Mouse (Mus musculus) gastrocnemius, adult 18-20 months (tissue): ENCODE measurements around the gene Dcakd. TPM values are rescaled to one million over a fixed set of nuclear protein-coding genes. Genes with fewer than 3 reads are reported as not detected.

Experiments
- DNase-seq: peaks from one replicate; pipeline ENCODE4 v3.0.0; 2021; ENCODE audit warnings: low spot score
- total RNA-seq, 2 experiments: library from RNA; stranded (reverse); gene quantifications; 2 replicates each; pipeline ENCODE4 v1.2.3; 2021

The Dcakd gene
- total RNA-seq, 2 experiments from 2014 or later = 15.2 to 20.3 TPM

DNA sequence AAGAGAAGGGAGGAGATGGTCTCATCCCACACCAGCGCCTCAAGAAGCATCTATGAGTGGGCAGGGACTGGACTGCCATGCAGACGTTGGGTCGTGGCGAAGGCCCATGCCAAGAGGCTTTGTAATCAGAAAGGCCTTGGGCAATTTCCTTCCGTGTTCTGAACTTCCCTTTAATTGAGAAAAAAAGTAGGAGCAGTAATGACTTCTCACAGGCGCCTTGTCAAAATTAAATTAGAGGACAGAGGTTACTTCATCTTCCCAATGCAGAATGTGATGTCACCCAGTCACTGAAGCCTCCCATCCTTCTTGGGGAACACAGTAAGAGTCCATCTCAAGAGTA is 21.2 kb downstream of the Dcakd start:
- DNase-seq = peak; percentile 43

DNA sequence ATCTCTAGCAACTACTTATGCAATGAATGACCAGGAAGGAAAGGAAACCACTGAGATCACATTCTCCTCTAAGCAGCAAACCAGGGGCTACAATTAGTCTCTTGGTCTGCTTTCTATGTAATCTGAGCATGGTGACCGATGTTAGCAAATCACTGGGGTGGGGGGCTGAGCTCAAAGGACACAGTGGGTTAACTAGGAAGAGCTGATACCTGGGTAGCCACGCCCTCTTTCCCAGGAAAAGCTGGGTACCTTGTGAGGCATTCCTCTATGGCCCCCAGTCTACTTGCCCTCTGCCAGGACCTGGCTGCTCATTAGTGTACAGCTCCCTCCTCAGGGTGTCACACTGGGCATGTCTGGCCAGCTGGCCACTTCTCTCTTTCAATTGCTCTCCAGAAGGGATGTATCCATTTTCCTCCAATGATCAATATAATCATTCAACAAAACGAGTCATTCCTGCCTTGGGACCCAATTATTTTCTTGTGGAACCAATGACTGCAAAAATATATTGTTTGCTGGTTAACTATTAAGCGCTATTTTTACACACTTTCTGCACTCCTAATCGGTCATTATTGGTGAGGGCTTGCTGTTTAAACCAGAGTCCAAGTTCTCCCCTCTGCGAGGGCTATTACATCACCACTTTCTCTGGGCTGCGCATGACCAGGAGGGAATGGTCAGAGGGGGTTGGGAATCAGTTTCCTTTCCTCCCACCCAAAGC is 21.7 kb downstream of the Dcakd start:
- DNase-seq = no peak

DNA sequence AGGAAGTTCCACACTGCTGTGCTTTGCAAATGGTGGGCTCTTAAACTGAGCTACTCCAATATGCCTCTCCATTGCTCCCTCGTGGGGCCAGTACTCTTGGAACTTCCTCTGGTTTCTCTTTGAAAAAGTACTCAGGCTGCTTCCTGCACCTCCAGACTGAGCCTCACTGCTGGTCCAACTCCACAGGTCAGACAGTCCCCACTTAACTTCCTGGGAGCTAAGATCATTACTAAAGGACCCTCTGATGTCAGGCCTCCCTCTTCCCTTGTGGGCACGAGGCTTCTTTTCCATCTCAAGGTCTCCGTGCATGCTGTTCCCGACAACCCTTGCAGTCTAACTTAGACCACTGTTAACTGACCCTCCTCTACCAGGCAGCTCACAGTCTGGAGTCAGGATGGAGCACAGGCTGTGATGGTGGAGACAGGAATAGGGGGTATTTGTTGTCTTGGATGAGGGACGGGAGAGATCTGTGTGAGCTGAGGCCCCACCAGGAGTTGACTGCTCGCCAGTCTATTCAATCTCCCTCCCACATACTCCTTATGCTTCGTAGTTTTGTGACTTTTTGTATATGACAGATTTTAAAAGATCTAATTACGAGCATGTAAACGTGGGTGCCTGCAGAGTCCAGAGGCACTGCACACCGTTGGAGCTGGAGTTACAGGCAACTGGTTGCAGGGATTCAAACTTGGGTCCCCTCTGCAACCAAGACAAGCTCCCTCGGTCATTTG is 22.7 kb downstream of the Dcakd start:
- no peak for DNase-seq

DNA sequence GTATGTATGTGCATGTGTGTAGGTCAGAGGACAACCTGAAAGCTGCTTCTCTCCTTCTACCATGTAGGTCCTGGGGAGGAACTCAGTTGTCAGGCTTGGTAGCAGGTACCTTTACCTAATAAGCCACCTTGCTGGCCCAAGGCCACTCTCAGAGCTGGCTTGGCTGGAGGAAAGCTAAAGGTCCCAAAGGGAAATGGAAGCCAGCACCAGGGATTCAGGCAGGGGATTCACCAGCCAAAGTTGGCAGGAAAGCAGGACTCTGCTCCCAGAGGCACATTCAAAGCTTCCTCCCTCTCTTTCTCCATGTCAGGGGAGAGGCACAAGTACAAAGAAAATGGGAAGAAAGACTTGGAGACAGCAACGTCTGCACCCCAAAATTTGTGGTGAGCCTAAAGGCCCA is 23.3 kb downstream of the Dcakd start:
- no peak for DNase-seq

DNA sequence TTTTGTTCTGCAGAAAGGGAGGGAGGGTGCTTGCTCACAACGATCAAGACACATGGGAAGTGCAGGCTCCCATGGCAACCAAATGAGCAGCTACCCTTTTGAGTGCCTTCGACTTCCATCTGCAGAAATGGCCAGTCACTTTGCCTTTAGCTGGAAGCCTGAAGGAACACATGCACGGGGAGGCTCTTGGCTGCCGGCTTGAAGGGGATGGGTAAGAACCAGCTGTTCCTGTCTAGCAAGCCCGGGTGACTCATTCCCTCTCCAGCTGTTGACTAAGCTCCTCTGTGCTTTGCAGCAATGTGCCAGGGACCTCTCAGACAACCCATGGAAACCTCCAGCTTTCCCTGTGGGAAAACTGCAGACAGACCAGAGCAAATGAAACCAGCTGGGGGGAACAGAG is 24.9 kb downstream of the Dcakd start:
- peak; percentile 85 for DNase-seq

DNA sequence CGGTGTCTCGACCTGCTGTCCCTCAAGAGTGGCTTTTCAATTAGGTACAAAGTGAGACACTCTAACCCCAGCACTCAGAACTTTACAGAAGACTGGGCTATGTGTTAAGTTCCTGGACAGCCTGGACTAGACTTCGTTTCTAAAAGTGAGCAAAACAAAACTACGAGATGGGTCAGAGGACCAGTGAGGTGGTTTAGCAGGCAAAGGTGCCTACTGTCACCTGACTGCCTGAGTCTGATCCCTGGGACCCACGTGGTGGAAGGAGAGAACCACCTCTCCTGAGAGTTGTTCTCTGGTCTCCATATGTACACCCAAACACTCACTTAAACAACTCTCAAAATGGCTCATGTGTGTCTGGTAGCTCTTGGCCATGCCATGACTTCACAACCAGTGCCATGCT is 27.1 kb downstream of the Dcakd start:
- no peak for DNase-seq

DNA sequence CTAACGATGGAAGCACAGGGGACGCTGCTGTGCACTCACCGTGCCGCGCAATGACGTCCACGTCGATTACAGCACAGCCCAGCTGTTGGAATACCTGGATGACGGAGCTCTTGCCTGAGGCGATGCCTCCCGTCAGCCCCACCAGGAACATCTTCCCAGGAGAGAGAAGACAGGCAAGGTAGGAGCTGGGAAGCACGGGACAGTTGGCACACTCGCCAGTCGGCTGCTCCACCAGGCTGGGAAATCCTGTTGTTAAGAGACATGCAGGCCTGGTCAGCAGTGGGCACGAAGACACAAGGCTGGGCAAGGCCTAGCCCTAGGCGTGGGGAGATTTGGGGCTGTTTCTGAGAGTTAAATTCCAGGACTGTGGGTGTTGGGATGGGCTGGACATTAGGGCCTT is 28.0 kb downstream of the Dcakd start:
- DNase-seq = no peak

DNA sequence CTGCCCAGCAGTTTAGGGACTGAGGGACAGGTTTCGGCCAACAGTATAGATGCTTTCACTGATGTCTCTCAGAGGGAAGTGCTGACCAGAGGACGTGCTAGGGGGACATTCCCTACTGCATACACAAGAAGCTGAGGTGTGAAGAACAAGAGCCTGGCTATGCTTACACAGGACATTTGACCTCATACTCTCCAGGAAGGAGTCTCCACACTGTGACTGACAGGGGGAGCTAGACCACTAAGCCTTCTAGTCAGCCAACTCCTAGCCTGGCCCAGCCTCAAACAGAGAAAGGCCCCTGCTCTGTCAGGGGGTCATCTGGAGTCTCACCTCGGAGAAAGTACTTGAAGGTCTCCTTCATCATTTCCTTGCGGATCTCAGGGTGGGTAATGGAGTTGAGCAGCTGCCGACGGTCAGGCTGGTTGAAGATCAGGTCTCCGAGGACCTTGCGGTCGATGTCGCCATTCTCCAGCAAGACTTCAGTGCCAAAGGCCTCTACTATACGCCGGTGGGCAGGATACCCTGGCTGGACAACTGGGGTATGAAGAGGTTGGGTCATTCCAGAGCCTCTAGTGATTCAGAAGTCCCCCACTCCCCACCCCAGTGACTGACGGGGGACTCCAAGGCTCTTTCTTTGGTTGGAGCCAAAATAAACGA is 28.7 kb downstream of the Dcakd start:
- no peak for DNase-seq

DNA sequence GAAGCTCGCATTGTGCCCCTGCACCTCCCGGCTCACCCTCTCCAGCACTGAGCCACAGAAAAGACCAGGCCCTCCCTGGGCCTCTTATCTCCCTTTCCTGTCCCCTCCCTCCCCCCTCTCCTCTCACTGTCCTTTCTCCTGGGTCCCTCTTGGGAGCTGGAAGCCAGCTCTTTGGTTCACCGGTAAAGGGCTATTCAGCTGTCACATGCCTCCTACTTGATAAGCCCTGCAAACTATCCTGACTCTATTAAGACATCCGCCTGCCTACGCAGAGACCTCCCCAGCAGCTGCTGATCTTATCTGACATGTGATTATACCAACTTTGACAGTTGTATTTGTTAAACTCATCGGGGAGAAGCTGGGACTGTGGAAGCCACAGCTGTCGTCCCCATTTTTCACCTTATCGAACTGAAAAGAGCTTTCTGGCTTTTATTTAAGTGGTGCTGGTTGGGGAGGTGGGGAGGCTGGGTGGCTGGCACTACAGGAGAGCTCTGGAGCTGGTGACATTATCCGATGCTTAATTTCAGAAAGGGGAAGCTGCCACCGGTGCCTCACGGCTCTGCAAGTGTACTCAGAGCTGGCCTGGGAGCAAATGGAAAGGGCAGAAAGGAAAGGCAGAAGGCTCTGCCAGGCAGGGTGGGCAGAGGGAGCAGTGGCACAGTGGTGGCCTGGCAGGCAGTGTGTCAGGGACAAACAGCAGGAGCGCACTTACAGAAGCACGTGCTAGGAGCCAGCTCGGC is 29.4 kb downstream of the Dcakd start:
- DNase-seq = no peak

DNA sequence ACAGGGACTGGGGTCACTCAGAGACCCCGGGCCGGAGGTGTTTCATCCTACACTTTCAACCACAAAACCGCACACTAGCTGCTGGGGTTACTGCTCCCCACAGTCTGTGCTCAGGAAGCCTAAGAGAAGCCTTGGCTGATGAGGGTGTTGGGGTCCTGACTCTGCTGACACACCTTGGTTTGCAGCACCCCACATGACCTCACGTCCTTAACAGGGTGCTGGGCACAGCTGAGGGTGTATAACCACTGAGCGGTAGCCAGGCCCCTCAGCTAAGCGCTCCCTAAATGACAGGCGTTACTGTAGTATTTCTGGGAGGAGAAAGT is 29.9 kb downstream of the Dcakd start:
- no peak for DNase-seq

DNA sequence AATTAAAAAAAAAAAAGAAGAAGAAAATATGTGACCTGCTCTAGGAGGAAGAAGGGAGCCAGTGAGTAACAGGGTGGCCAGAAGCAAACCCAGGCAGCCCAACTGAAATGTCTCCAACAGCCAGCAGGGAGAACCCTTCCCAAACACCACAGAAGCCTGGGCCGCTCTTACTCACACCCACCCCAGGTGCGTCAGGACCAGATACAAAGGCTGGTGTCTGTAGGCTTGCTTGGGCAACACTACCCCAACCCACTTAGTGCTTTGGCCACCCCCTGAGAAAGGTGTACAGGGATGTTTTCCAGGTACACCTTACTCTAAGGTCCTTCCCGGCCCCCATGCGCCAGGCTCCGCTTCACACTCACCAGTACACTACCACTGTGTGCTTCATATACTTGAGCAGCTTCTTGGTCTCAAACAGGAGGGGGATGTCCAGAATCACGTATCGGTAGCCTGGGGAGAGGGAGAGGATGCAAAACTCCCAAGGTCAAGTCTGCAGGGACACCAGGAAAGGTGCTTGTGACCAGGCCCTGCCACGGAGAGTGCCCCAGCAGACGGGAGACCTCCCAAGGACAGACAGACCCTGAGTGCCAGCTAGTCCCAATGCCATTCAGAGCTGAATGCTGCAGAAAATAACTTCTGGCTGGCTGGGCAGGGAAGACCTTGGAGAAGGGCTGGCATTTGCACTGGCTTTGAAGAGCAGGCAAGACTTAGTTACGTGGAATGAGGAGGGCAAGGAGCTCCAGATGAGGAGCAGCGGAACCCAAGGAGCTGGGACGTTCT is 31.0 kb downstream of the Dcakd start:
- no peak for DNase-seq

DNA sequence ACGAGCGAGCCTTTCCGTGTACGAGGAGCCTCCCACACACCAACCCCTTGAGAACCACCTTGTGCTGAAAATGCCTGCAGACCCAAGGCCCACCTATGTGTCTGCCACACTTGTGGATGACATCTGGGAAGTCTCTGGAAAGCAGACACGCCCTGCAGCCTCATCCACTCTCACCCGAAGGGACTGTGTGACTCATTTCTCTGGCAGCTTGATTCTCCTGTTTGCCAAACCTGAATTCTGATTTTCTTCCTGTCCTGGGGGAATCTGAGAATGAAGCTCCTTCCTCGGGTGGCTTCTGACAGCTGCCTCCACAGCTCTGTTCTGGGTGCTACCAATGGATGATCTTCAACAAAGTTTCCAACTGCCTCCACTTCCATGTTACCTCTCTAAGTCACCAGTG is 31.7 kb downstream of the Dcakd start:
- peak; percentile 58 for DNase-seq

DNA sequence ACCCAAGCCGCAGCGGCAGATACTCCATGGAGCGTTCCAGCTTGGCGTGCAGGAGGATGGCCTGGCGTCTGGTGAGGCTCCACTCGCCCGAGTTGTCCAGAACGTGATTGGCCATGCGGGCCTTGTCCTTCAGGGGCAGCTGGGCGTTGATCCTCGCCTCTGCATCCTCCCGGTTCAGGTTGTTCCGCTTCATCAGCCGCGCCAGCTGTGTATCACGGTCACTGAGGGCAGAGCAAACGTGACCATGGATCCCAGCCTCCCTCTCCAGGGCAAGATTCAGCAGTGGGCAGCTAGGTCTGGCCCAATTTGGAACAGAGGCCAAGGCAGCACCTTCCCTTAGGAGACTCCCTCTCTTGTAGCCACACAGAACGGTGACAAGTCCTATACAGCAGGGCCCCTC is 33.2 kb downstream of the Dcakd start:
- DNase-seq = no peak

DNA sequence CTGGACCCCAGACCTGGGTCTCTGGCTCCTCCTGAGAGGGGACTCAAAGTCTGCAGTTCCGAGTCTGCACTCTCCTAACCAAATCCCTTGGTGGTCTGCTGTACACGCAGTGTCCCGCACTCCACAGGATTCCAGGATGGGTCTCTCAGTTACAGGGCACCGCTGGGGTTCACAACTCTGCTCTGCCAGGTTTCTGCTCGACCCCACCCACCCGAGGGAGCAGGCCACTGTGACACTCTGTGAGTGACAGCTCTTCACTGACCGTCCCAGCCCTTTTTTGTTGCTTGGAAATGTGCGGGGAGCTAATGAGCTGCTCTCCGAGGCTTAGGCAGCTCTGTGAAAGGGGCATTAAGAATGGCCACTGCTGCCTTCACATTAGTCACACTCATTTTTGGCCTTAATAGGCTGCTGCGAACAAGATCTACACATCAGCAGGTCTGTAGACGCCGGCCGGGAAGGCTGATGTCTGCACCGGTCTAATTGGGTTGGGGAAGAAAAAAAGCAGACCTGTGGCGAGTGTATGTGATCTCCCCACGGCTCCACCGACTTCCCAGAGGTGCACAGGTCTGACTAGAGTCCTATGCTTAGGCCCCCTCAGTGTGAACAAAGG is 34.6 kb downstream of the Dcakd start:
- DNase-seq = no peak

DNA sequence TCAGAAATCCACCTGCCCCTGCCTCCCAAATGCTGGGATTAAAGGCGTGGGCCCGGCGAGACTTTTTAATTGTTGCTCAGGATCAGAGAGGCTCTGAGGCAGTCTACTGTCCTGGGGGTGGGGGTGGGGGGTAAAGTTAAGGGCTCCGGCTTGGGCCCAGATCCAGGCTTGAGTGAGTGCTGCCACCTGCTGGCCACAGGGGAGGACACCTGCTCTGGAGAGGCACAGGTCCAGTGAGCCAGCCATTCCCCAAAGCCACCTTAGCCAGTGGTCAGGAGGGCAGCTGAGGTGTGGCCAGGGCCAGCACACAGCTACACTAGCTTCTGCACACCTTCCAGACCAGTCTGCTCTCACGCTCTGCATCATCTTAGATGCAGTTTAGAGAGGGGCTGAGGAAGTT is 35.2 kb downstream of the Dcakd start:
- DNase-seq = peak; percentile 61

DNA sequence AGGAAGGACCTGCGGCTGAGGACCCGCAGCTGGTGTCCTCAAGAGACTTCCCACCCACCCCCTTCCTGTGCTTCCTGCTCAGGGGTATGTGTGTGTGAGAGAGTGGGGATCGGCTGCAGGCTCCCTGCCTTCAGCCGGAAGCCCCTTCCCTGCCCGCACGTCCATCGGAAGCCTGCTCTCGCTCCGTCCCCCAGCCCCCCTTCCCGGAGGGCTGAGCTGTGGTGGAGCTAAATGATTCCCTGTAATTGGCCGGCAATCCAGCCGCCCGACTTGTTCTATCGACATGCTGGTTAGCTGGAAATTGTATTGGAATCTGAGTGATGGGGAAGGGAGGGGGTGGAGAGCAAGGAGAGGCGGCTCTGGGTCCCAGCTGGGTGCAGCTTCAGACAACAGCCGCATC is 36.5 kb downstream of the Dcakd start:
- no peak for DNase-seq

DNA sequence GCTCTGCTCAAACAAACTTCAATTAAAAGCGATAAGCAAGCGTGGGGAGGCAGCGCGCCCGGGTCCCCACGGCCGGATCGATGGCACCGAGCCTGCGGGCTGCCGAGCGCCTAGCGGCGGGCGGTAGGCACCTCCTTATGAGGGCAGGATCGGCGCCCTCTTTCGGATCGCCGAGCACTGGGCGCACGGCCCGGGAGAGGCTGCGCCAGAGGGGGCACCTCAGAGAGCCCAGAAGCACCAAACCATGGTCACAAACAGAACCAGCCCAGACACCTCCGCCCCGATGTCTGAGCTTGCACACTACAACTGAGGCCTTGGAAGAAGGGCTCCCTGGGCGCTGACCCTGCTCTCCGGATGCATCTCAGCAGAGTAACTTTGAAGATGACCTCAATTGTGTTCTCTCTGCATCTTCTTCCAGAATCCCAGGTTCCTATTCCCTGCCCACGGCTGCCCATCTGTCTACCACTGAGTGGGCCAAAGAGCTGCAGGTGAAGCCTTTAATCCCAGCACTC is 37.9 kb downstream of the Dcakd start:
- peak; percentile 29 for DNase-seq

DNA sequence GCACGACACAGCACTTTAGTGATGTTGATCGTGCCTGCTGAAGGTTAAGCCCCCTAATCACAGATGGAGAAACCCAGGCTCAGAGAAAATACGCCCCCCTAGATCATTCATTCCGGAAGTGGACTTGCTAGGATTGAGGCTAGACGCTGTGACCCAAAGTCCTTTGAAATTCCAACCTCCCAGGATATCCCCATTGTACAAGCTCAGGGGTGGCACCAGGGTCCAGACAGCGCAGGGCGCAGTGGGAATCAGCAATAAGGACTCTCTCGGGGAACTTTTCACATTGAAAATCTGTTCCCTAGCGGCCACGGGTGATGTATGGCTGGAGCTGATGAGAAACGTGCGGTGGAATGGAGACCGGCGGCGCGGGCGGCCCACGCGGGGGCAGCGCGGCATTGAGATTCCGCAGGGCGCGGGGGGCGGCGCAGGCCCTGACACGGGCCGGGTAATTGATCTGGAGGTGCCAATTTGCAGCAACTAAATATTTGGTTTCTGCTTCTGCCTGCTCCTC is 38.4 kb downstream of the Dcakd start:
- DNase-seq = no peak

DNA sequence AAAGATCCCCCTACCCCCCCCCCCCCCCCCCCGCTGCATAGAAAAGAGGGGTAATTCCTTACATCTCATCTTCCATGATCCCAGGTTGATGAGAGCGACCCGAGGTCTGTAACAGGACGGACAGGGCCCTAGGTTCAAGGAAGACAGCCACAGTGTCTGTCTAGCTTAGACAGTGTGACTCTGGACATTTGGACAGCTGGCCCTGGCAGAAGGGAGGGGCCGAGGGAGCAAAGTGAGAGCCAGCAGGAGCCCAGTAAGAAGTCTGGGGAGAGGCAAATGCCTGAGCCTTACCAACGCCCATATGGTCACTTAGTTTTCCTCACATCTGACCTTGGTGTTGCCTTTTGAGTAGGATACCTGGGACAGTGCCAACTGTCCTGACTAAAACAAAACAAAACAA is 43.0 kb downstream of the Dcakd start:
- no peak for DNase-seq

DNA sequence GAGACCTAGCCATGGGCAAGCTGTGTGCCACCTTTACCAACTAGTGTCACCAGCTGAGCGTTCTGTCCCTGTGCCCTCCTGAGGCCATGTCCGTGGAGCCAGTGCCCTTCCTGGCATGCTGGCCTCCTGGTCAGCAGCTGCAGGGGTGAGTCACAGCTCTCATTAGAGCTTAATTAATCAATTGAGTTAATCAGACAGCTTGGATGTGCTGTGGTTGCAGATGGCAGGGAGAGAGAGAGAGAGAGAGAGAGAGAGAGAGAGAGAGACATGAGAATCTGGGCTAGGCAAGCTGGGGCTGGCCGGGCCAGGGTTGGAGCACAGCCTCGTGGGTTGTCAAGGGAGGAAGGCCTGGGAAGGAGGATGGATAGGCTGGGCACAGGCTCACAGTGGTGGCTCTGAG is 43.5 kb downstream of the Dcakd start:
- no peak for DNase-seq

DNA sequence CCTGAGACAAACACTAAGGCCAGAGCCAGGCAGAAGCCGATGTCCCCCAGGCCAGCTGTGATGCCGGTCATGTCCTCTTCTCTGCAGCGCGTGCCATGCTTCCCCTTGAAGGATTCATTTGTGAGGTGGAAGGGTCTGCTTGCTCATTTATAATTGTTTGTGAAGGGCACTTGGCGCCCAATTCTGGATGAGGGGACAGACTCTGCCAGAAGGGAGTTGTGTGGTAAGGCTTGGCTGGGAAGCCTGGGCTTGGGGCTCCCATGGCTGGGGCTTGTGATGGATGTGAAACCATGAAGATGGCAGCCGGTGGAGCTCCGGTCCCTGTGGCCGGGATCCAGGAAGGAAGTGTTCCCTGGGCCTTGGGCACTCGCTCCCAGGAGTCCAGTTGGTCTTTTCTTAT is 44.0 kb downstream of the Dcakd start:
- no peak for DNase-seq
